12 mouse cellular contexts compared by ENCODE assay signal in genomic region chr9:96982351-96982750, GRCm38 (mm10). TPM values are rescaled to one million over a fixed set of nuclear protein-coding genes. Genes with fewer than 3 reads are reported as not detected.
DNase-seq lines count a peak whose midpoint lies in the region; ATAC-seq lines count a peak whose summit lies in the region.
"Had no signal": no experiment of that assay in that cellular context is flagged by ENCODE, and none has a peak within 500 bp of the region (broad histone marks: within the 10 kb centered on the region; RNA-seq: fewer than 3 reads in every experiment).

No protein-coding gene starts in this region.

- H3K9me3 ChIP-seq in hindbrain, embryonic 11.5 days (ENCODE audit: control insufficient read depth, low read length), result no peaks in the 10 kb centered on the region
- no peaks in the 10 kb centered on the region for H3K9me3 ChIP-seq in hindbrain, embryonic 14.5 days (ENCODE audit: control insufficient read depth, low read length)
- no peaks in the 10 kb centered on the region for H3K9me3 ChIP-seq in midbrain, embryonic 11.5 days (ENCODE audit: control insufficient read depth, low read length)
- no peaks in the 10 kb centered on the region for H3K9me3 ChIP-seq in midbrain, embryonic 15.5 days
- no peaks in the 10 kb centered on the region for H3K9me3 ChIP-seq in neural tube, embryonic 13.5 days
- H3K9me3 ChIP-seq: limb, embryonic 15.5 days had no signal

- H3K27ac ChIP-seq in hindbrain, embryonic 11.5 days (ENCODE audit: low read depth, low read length), result peak overlapping the region; percentile 94
- H3K27ac ChIP-seq in hindbrain, embryonic 14.5 days, result no peak overlapping the region
- H3K27ac ChIP-seq in midbrain, embryonic 11.5 days (ENCODE audit: low read depth, low read length), result peak overlapping the region; percentile 94
- no peak overlapping the region for H3K27ac ChIP-seq in midbrain, embryonic 15.5 days
- peak overlapping the region; percentile 43 for H3K27ac ChIP-seq in neural tube, embryonic 13.5 days (replicated peaks)
- H3K27ac ChIP-seq: layer of hippocampus, adult 2 months; limb, embryonic 15.5 days had no signal

- peaks cover 52% of the 10 kb centered on the region for H3K4me1 ChIP-seq in hindbrain, embryonic 11.5 days (replicated peaks; ENCODE audit: control insufficient read depth, insufficient read depth, low read length)
- peaks cover 56% of the 10 kb centered on the region for H3K4me1 ChIP-seq in hindbrain, embryonic 14.5 days (replicated peaks; ENCODE audit: control insufficient read depth, insufficient read depth, low read length)
- peaks cover 85% of the 10 kb centered on the region for H3K4me1 ChIP-seq in midbrain, embryonic 11.5 days (ENCODE audit: control insufficient read depth, insufficient read depth, low read length)
- H3K4me1 ChIP-seq in midbrain, embryonic 15.5 days, result peaks cover 51% of the 10 kb centered on the region
- H3K4me1 ChIP-seq in neural tube, embryonic 13.5 days (replicated peaks), result peaks cover 99% of the 10 kb centered on the region

- H3K4me3 ChIP-seq in hindbrain, embryonic 11.5 days (ENCODE audit: low read depth, low read length), result no peak overlapping the region
- no peak overlapping the region for H3K4me3 ChIP-seq in hindbrain, embryonic 14.5 days (replicated peaks; ENCODE audit: low read length)
- H3K4me3 ChIP-seq in midbrain, embryonic 11.5 days (ENCODE audit: low read depth, low read length), result no peak overlapping the region
- no peak overlapping the region for H3K4me3 ChIP-seq in midbrain, embryonic 15.5 days
- H3K4me3 ChIP-seq in neural tube, embryonic 13.5 days, result no peak overlapping the region
- H3K4me3 ChIP-seq: layer of hippocampus, adult 2 months; limb, embryonic 15.5 days had no signal

- intact Hi-C loops in left cerebral cortex, postnatal 10 days (cut with DNase I), result no loop called here

- no peak for ATAC-seq in hindbrain, embryonic 11.5 days (ENCODE audit: low FRiP score)
- no peak for ATAC-seq in hindbrain, embryonic 14.5 days (ENCODE audit: low FRiP score)
- 0 out of 2 replicates have a peak, but pooled peaks have one; percentile 6 for ATAC-seq in midbrain, embryonic 11.5 days (ENCODE audit: low FRiP score)
- ATAC-seq in midbrain, embryonic 15.5 days (replicated peaks), result no peak
- no peak for ATAC-seq in neural tube, embryonic 13.5 days (ENCODE audit: low read depth)

- H3K9ac ChIP-seq in hindbrain, embryonic 11.5 days (ENCODE audit: low read depth, low read length), result no peak overlapping the region; the same call in 1 of the 2 replicates
- H3K9ac ChIP-seq in hindbrain, embryonic 14.5 days, result no peak overlapping the region
- no peak overlapping the region for H3K9ac ChIP-seq in midbrain, embryonic 11.5 days (ENCODE audit: low read length)
- no peak overlapping the region for H3K9ac ChIP-seq in midbrain, embryonic 15.5 days
- H3K9ac ChIP-seq in neural tube, embryonic 13.5 days, result no peak overlapping the region
- H3K9ac ChIP-seq: limb, embryonic 15.5 days had no signal

- no peak overlapping the region for H3K4me2 ChIP-seq in hindbrain, embryonic 11.5 days (replicated peaks; ENCODE audit: low read depth, low read length)
- no peak overlapping the region for H3K4me2 ChIP-seq in hindbrain, embryonic 14.5 days (replicated peaks)
- H3K4me2 ChIP-seq in midbrain, embryonic 11.5 days, result no peak overlapping the region
- no peak overlapping the region for H3K4me2 ChIP-seq in midbrain, embryonic 15.5 days
- H3K4me2 ChIP-seq in neural tube, embryonic 13.5 days, result no peak overlapping the region
- H3K4me2 ChIP-seq: limb, embryonic 15.5 days had no signal

- H3K27me3 ChIP-seq in hindbrain, embryonic 11.5 days (ENCODE audit: control insufficient read depth, insufficient read depth, low read length), result no peaks in the 10 kb centered on the region
- H3K27me3 ChIP-seq in hindbrain, embryonic 14.5 days (ENCODE audit: control insufficient read depth, insufficient read depth, low read length), result no peaks in the 10 kb centered on the region
- no peaks in the 10 kb centered on the region for H3K27me3 ChIP-seq in midbrain, embryonic 11.5 days (ENCODE audit: control insufficient read depth, insufficient read depth, low read length)
- no peaks in the 10 kb centered on the region for H3K27me3 ChIP-seq in midbrain, embryonic 15.5 days (replicated peaks)
- H3K27me3 ChIP-seq in neural tube, embryonic 13.5 days, result no peaks in the 10 kb centered on the region
- H3K27me3 ChIP-seq: limb, embryonic 15.5 days had no signal

- WGBS in hindbrain, embryonic 11.5 days, result 3% methylated on average over 3 of the region's 3 CpGs
- WGBS in hindbrain, embryonic 14.5 days, result 11% methylated on average over 3 of the region's 3 CpGs
- 1% methylated on average over 3 of the region's 3 CpGs for WGBS in midbrain, embryonic 11.5 days
- 15% methylated on average over 3 of the region's 3 CpGs for WGBS in midbrain, embryonic 15.5 days
- WGBS in neural tube, embryonic 13.5 days, result 3% methylated on average over 3 of the region's 3 CpGs

- H3K36me3 ChIP-seq in hindbrain, embryonic 11.5 days (ENCODE audit: control insufficient read depth, insufficient read depth, low read length), result no peaks in the 10 kb centered on the region
- no peaks in the 10 kb centered on the region for H3K36me3 ChIP-seq in hindbrain, embryonic 14.5 days (replicated peaks; ENCODE audit: control insufficient read depth, insufficient read depth)
- H3K36me3 ChIP-seq in midbrain, embryonic 11.5 days (ENCODE audit: control insufficient read depth, insufficient read depth, low read length), result no peaks in the 10 kb centered on the region
- no peaks in the 10 kb centered on the region for H3K36me3 ChIP-seq in midbrain, embryonic 15.5 days (replicated peaks)
- H3K36me3 ChIP-seq in neural tube, embryonic 13.5 days, result no peaks in the 10 kb centered on the region
- H3K36me3 ChIP-seq: limb, embryonic 15.5 days had no signal

- DNase-seq in hindbrain, embryonic 11.5 days (ENCODE audit: low spot score), result peak; percentile 69
- DNase-seq in hindbrain, embryonic 14.5 days (ENCODE audit: low spot score), result no peak
- DNase-seq in midbrain, embryonic 11.5 days (ENCODE audit: low spot score, missing footprints), result peak; percentile 90
- DNase-seq in hindlimb bud, embryonic 11.5 days (ENCODE audit: extremely low spot score, low read depth, low spot score), result peak; percentile 87
- DNase-seq in left cerebral cortex, postnatal 10 days (ENCODE audit: extremely low spot score in 1 of 2, low spot score in 2 of 2), result no peak
- DNase-seq: cerebellum, postnatal 14 days; gastrocnemius, postnatal 36 days; thymus, adult 18-20 months had no signal

RNA-seq across cellular contexts. Expression of gene Spsb4, which starts 36.3 kb away (rescaled TPM):
- 85.4 and 99.3 TPM in 2 replicates for polyA plus RNA-seq in hindbrain, embryonic 11.5 days (2014; fragmentation: Nextera tagmentation; extraction: Ambion mirVana)
- 26.6 and 34.0 TPM in 2 replicates for polyA plus RNA-seq in hindbrain, embryonic 14.5 days (2014; fragmentation: Nextera tagmentation; extraction: Ambion mirVana)
- 107 and 115 TPM in 2 replicates for polyA plus RNA-seq in midbrain, embryonic 11.5 days (2014; fragmentation: Nextera tagmentation; extraction: Ambion mirVana)
- 31.7 and 39.0 TPM in 2 replicates for polyA plus RNA-seq in midbrain, embryonic 15.5 days (2015; fragmentation: Nextera tagmentation; extraction: Ambion mirVana)
- polyA plus RNA-seq in neural tube, embryonic 13.5 days (2015; fragmentation: Nextera tagmentation; extraction: Ambion mirVana), result 59.6 and 62.4 TPM in 2 replicates
- total RNA-seq in left cerebral cortex, postnatal 10 days (2021), result 10 to 100 TPM in 1 of 2 experiments, 1 to 10 TPM in 1; 8.7 to 11.6 TPM

Comparison
In these comparisons a context has a peak if more than half of its experiments do, and no peak if none do; other contexts are left out.
1. DNase-seq: peak in hindbrain, embryonic 11.5 days (single experiment), midbrain, embryonic 11.5 days (single experiment) and hindlimb bud, embryonic 11.5 days (single experiment); none in hindbrain, embryonic 14.5 days (single experiment) and left cerebral cortex, postnatal 10 days (0 of 2).
2. H3K27ac ChIP-seq: peak in hindbrain, embryonic 11.5 days (single experiment), midbrain, embryonic 11.5 days (single experiment) and neural tube, embryonic 13.5 days (single experiment); none in hindbrain, embryonic 14.5 days (single experiment) and midbrain, embryonic 15.5 days (single experiment).